Mouse (Mus musculus) forebrain, embryonic 16.5 days (tissue): ENCODE results near the gene 3425401B19Rik. TPM values are rescaled to one million over a fixed set of nuclear protein-coding genes. Genes with fewer than 3 reads are reported as not detected.

Source experiments
- ATAC-seq: fragments of 200-750 bp; cut with Nextera tagmentation; 2 replicates; pipeline ENCODE4 v1.8.0; 2017; ENCODE audit warnings: mild to moderate bottlenecking, moderate library complexity
- H3K27ac ChIP-seq: fragments of 300-500 bp; sonication (generic); 2 replicates; pipeline ENCODE4 v1.5.1; 2014; ENCODE audit warnings: low read length, control low read depth
- H3K27me3 ChIP-seq: fragments of 300-500 bp; sonication (generic); replicated peaks from 2 replicates; pipeline ENCODE4 v1.6.1; 2014; ENCODE audit warnings: low read length; ENCODE audit not compliant: control insufficient read depth, insufficient read depth
- H3K36me3 ChIP-seq: fragments of 300-500 bp; sonication (generic); 2 replicates; pipeline ENCODE4 v1.6.1; 2014; ENCODE audit not compliant: control insufficient read depth, insufficient read depth
- H3K4me1 ChIP-seq: fragments of 300-500 bp; sonication (generic); replicated peaks from 2 replicates; pipeline ENCODE4 v1.6.1; 2014; ENCODE audit warnings: low read length; ENCODE audit not compliant: control insufficient read depth, insufficient read depth
- H3K4me2 ChIP-seq: fragments of 300-500 bp; sonication (generic); 2 replicates; pipeline ENCODE4 v1.6.1; 2014; ENCODE audit warnings: mild to moderate bottlenecking, low read length, control low read depth
- H3K4me3 ChIP-seq: fragments of 300-500 bp; sonication (generic); replicated peaks from 2 replicates; pipeline ENCODE4 v1.5.1; 2014; ENCODE audit warnings: mild to moderate bottlenecking, low read length, control low read depth
- H3K9ac ChIP-seq: fragments of 300-500 bp; sonication (generic); replicated peaks from 2 replicates; pipeline ENCODE4 v1.6.1; 2014; ENCODE audit warnings: low read depth, low read length, control low read depth
- H3K9me3 ChIP-seq: fragments of 300-500 bp; sonication (generic); 2 replicates; pipeline ENCODE4 v1.6.1; 2016; ENCODE audit warnings: low read length; ENCODE audit not compliant: control insufficient read depth
- WGBS: fragments of 180-500 bp; shearing (Covaris S2); extraction: QIAGEN DNeasy Blood & Tissue Kit; methylation state at CpG from one replicate; pipeline ENCODE4 v1.1.7; 2014; 5-methylcytosine and 5-hydroxymethylcytosine counted together
- polyA plus RNA-seq: library from polyadenylated mRNA; unstranded; fragments of >200 nt; fragmentation: Nextera tagmentation; extraction: Ambion mirVana; gene quantifications from 2 replicates; pipeline ENCODE4 v1.2.1, GENCODE M21; 2015

Gene 3425401B19Rik
- polyA plus RNA-seq = not detected in 2 replicates

GRCm38 (mm10) chr14:32685124-32685826, at the start of gene 3425401B19Rik:
Gene 3425401B19Rik (minus strand): TSS chr14:32685293.
- ATAC-seq = no peak
- no peaks in the 10 kb centered on the region for H3K27me3 ChIP-seq
- 74% methylated on average over 16 of the region's 16 CpGs for WGBS

GRCm38 (mm10) chr14:32732961-32733360, 47.9 kb upstream of the 3425401B19Rik start:
- H3K9me3 ChIP-seq = no peaks in the 10 kb centered on the region
- H3K9ac ChIP-seq = no peak overlapping the region
- H3K4me1 ChIP-seq = no peaks in the 10 kb centered on the region
- H3K4me2 ChIP-seq = no peak overlapping the region
- no peaks in the 10 kb centered on the region for H3K27me3 ChIP-seq
- no peak overlapping the region for H3K27ac ChIP-seq
- no peak for ATAC-seq
- no peaks in the 10 kb centered on the region for H3K36me3 ChIP-seq
- WGBS = 48% methylated on average over 6 of the region's 6 CpGs
- H3K4me3 ChIP-seq = no peak overlapping the region

More at GRCm38 (mm10) chr14:32685124-32685826, at the start of gene 3425401B19Rik:
- Histone ChIP-seq H3K4me1 (peaks cover 13% of the 10 kb centered on the region), H3K4me2 (peak within 1 kb of the TSS; percentile 43), H3K4me3 (0 out of 2 replicates have a peak within 1 kb of the TSS, but pooled peaks have one; percentile 4), H3K36me3 (no peaks in the 10 kb centered on the region), H3K9ac (no peak within 1 kb of the TSS), H3K27ac (no peak within 1 kb of the TSS), H3K9me3 (no peaks in the 10 kb centered on the region)

GRCm38 (mm10) chr14:32726864-32727263, 41.8 kb upstream of the 3425401B19Rik start:
- Histone ChIP-seq H3K36me3 (no peaks in the 10 kb centered on the region), H3K27me3 (no peaks in the 10 kb centered on the region), H3K9me3 (no peaks in the 10 kb centered on the region), H3K9ac (no peak overlapping the region), H3K27ac (no peak overlapping the region), H3K4me3 (no peak overlapping the region), H3K4me1 (no peaks in the 10 kb centered on the region), H3K4me2 (no peak overlapping the region)
- no peak for ATAC-seq

GRCm38 (mm10) chr14:32721461-32721860, 36.4 kb upstream of the 3425401B19Rik start:
- no peak for ATAC-seq
- H3K4me3 ChIP-seq = no peak overlapping the region
- no peak overlapping the region for H3K9ac ChIP-seq
- H3K9me3 ChIP-seq = no peaks in the 10 kb centered on the region
- WGBS = 66% methylated on average over 1 of the region's 1 CpGs
- no peak overlapping the region for H3K4me2 ChIP-seq
- no peak overlapping the region for H3K27ac ChIP-seq
- H3K4me1 ChIP-seq = no peaks in the 10 kb centered on the region
- no peaks in the 10 kb centered on the region for H3K27me3 ChIP-seq
- H3K36me3 ChIP-seq = no peaks in the 10 kb centered on the region

GRCm38 (mm10) chr14:32716763-32717439, 31.8 kb upstream of the 3425401B19Rik start:
- H3K36me3 ChIP-seq = no peaks in the 10 kb centered on the region
- H3K4me2 ChIP-seq = no peak overlapping the region
- ATAC-seq = no peak
- H3K4me1 ChIP-seq = no peaks in the 10 kb centered on the region
- WGBS = 95% methylated on average over 6 of the region's 6 CpGs
- H3K27ac ChIP-seq = no peak overlapping the region
- no peak overlapping the region for H3K9ac ChIP-seq
- no peaks in the 10 kb centered on the region for H3K27me3 ChIP-seq
- H3K4me3 ChIP-seq = no peak overlapping the region
- no peaks in the 10 kb centered on the region for H3K9me3 ChIP-seq

- Histone ChIP-seq H3K4me3 (no peak overlapping the region), H3K9me3 (no peaks in the 10 kb centered on the region), H3K9ac (no peak overlapping the region), H3K4me1 (no peaks in the 10 kb centered on the region), H3K27me3 (no peaks in the 10 kb centered on the region), H3K27ac (no peak overlapping the region), H3K4me2 (no peak overlapping the region), H3K36me3 (no peaks in the 10 kb centered on the region)
- 96% methylated on average over 2 of the region's 2 CpGs for WGBS
- ATAC-seq = no peak
Observed at GRCm38 (mm10) chr14:32715489-32715888, 30.4 kb upstream of the 3425401B19Rik start.

- no peak overlapping the region for H3K27ac ChIP-seq
- no peaks in the 10 kb centered on the region for H3K36me3 ChIP-seq
- no peaks in the 10 kb centered on the region for H3K4me1 ChIP-seq
- WGBS = 63% methylated on average over 6 of the region's 6 CpGs
- no peak overlapping the region for H3K4me2 ChIP-seq
- H3K4me3 ChIP-seq = no peak overlapping the region
- no peaks in the 10 kb centered on the region for H3K9me3 ChIP-seq
- H3K9ac ChIP-seq = no peak overlapping the region
- H3K27me3 ChIP-seq = no peaks in the 10 kb centered on the region
- ATAC-seq = no peak
Observed at GRCm38 (mm10) chr14:32715076-32715475, 30.0 kb upstream of the 3425401B19Rik start.

- no peak for ATAC-seq
- Histone ChIP-seq H3K36me3 (no peaks in the 10 kb centered on the region), H3K27ac (no peak overlapping the region), H3K27me3 (no peaks in the 10 kb centered on the region), H3K9me3 (no peaks in the 10 kb centered on the region), H3K4me2 (no peak overlapping the region), H3K4me3 (no peak overlapping the region), H3K9ac (no peak overlapping the region), H3K4me1 (no peaks in the 10 kb centered on the region)
- 96% methylated on average over 6 of the region's 6 CpGs for WGBS
Observed at GRCm38 (mm10) chr14:32709861-32710260, 24.8 kb upstream of the 3425401B19Rik start.

GRCm38 (mm10) chr14:32708756-32709155, 23.7 kb upstream of the 3425401B19Rik start:
- ATAC-seq = no peak
- Histone ChIP-seq H3K4me3 (no peak overlapping the region), H3K36me3 (no peaks in the 10 kb centered on the region), H3K9me3 (no peaks in the 10 kb centered on the region), H3K27me3 (no peaks in the 10 kb centered on the region), H3K4me1 (no peaks in the 10 kb centered on the region), H3K4me2 (no peak overlapping the region), H3K9ac (no peak overlapping the region), H3K27ac (no peak overlapping the region)
- WGBS = 72% methylated on average over 7 of the region's 7 CpGs
